Mouse (Mus musculus) testis, adult 2 months (tissue): ENCODE measurements around the gene Ncbp3.

ENCODE experiments used
- CTCF ChIP-seq: fragments of 200-500 bp; IDR thresholded peaks from 2 replicates; pipeline ENCODE4 v1.5.1; 2012; ENCODE audit warnings: low read depth, mild to moderate bottlenecking, inconsistent platforms, low read length, moderate library complexity; ENCODE audit not compliant: control insufficient read depth, insufficient read depth, insufficient replicate concordance
- POLR2A ChIP-seq: fragments of 200-500 bp; IDR thresholded peaks from 2 replicates; pipeline ENCODE4 v1.6.1; 2012; ENCODE audit warnings: low read depth, mild to moderate bottlenecking, inconsistent platforms, low read length, moderate library complexity; ENCODE audit not compliant: control insufficient read depth

DNA sequence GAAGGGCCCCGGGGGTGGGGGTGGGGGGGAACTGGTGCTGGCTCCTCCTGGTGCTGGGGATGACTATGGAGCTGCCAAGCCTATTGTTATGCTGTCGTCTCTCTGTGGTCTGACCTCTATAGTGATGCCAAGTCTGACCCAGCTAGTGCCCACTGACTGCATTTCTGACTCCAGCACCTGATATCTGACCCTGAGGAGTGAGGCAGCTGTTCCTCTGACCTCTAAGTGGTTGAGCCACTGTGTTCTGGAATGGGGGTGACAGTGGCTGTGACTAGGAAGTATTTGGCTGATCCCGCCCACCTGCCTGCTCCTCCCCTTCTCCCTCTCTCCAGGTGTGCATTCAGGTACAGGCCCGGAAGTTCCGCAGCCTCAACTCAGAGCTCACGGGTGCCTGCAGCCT, 63.8 kb downstream of the Ncbp3 start:
- TF ChIP-seq CTCF (no peak), POLR2A (no peak)
